Mouse (Mus musculus) embryo, embryonic 11.5 days (tissue): ENCODE results near the gene Fam163a.

ENCODE experiments used
- DNase-seq: peaks from one replicate; pipeline ENCODE4 v3.0.0-alpha.2; 2012; ENCODE audit warnings: low read depth, low spot score

Fam163a gene

GRCm38 (mm10) chr1:156028340-156028975 is 176.4 kb downstream of the Fam163a start:
- no peak for DNase-seq

- DNase-seq = no peak
Measured at GRCm38 (mm10) chr1:156027849-156028248, 177.0 kb downstream of the Fam163a start.
